Mouse (Mus musculus): ENCODE results near the gene Trim39. TPM values are rescaled to one million over a fixed set of nuclear protein-coding genes. Genes with fewer than 3 reads are reported as not detected.
"Not testable (repeated sequence)": the region's sequence is repeated elsewhere in the genome, so short reads cannot be mapped to it uniquely, and the experiment has no call there.

The Trim39 gene
- polyA plus RNA-seq, 1 experiment from 2014 or later, result 10.2 TPM

- H3K9ac ChIP-seq, result no peak overlapping the region
- H3K9me3 ChIP-seq (replicated peaks), result peaks cover 6% of the 10 kb centered on the region; the same call in 1 of the 2 replicates
- no peak overlapping the region for H3K27ac ChIP-seq (ENCODE audit: poor library complexity, severe bottlenecking)
- 83% methylated on average over 2 of the region's 2 CpGs for WGBS
- H3K4me3 ChIP-seq, result no peak overlapping the region
- ATAC-seq (ENCODE audit: insufficient number of reproducible peaks, low FRiP score), result no peak
- H3K27me3 ChIP-seq (replicated peaks), result peaks cover 29% of the 10 kb centered on the region
- H3K36me3 ChIP-seq, result no peaks in the 10 kb centered on the region
- no peak overlapping the region for H3K4me2 ChIP-seq
- H3K4me1 ChIP-seq (replicated peaks), result peaks cover 3% of the 10 kb centered on the region; the same call in 1 of the 2 replicates
Measured at GRCm38 (mm10) chr17:36245741-36246140, 26.3 kb downstream of the Trim39 start.

GRCm38 (mm10) chr17:36244031-36244430, 28.0 kb downstream of the Trim39 start:
- no peak for ATAC-seq (ENCODE audit: insufficient number of reproducible peaks, low FRiP score)
- Histone ChIP-seq H3K36me3 (no peaks in the 10 kb centered on the region), H3K27me3 (replicated peaks) (peaks cover 16% of the 10 kb centered on the region)

GRCm38 (mm10) chr17:36240637-36241213, 31.3 kb downstream of the Trim39 start:
- H3K4me2 ChIP-seq, result no peak overlapping the region
- H3K9ac ChIP-seq, result no peak overlapping the region
- peaks cover 6% of the 10 kb centered on the region; the same call in 1 of the 2 replicates for H3K9me3 ChIP-seq (replicated peaks)
- ATAC-seq (ENCODE audit: insufficient number of reproducible peaks, low FRiP score), result no peak
- no peaks in the 10 kb centered on the region for H3K36me3 ChIP-seq
- no peak overlapping the region for H3K4me3 ChIP-seq
- peaks cover 30% of the 10 kb centered on the region for H3K27me3 ChIP-seq (replicated peaks)
- WGBS, result 9% methylated on average over 5 of the region's 5 CpGs
- no peak overlapping the region for H3K27ac ChIP-seq (ENCODE audit: poor library complexity, severe bottlenecking)
- H3K4me1 ChIP-seq (replicated peaks), result peaks cover 6% of the 10 kb centered on the region; the same call in 1 of the 2 replicates

More at GRCm38 (mm10) chr17:36244031-36244430, 28.0 kb downstream of the Trim39 start:
- WGBS, result 25% methylated on average over 5 of the region's 5 CpGs
- Histone ChIP-seq H3K4me1 (replicated peaks) (peaks cover 3% of the 10 kb centered on the region; the same call in 1 of the 2 replicates), H3K9ac (no peak overlapping the region), H3K27ac (ENCODE audit: poor library complexity, severe bottlenecking) (no peak overlapping the region), H3K4me3 (no peak overlapping the region), H3K9me3 (replicated peaks) (peaks cover 6% of the 10 kb centered on the region; the same call in 1 of the 2 replicates), H3K4me2 (no peak overlapping the region)

- no peaks in the 10 kb centered on the region for H3K36me3 ChIP-seq
- peak overlapping the region; percentile 12 for H3K9ac ChIP-seq
- H3K4me3 ChIP-seq, result peak overlapping the region; percentile 46
- peak overlapping the region; percentile 76 for H3K4me2 ChIP-seq
- H3K27ac ChIP-seq (ENCODE audit: poor library complexity, severe bottlenecking), result no peak overlapping the region
- 3% methylated on average over 27 of the region's 27 CpGs for WGBS
- H3K4me1 ChIP-seq (replicated peaks), result peaks cover 6% of the 10 kb centered on the region; the same call in 1 of the 2 replicates
- ATAC-seq (ENCODE audit: insufficient number of reproducible peaks, low FRiP score), result no peak
- H3K9me3 ChIP-seq (replicated peaks), result no peaks in the 10 kb centered on the region
- peaks cover 54% of the 10 kb centered on the region for H3K27me3 ChIP-seq (replicated peaks)
Measured at GRCm38 (mm10) chr17:36237321-36237921, 34.6 kb downstream of the Trim39 start.

- H3K9ac ChIP-seq; ATAC-seq (ENCODE audit: insufficient number of reproducible peaks, low FRiP score); H3K27ac ChIP-seq (ENCODE audit: poor library complexity, severe bottlenecking); H3K36me3 ChIP-seq; H3K4me3 ChIP-seq; H3K4me2 ChIP-seq; H3K9me3 ChIP-seq (replicated peaks); H3K4me1 ChIP-seq (replicated peaks): not testable (repeated sequence)
- H3K27me3 ChIP-seq (replicated peaks), result peaks cover 54% of the 10 kb centered on the region
- 15% methylated on average over 9 of the region's 9 CpGs for WGBS
Measured at GRCm38 (mm10) chr17:36235300-36235699, 36.7 kb downstream of the Trim39 start.

GRCm38 (mm10) chr17:36233572-36233971, 38.5 kb downstream of the Trim39 start:
- Histone ChIP-seq H3K9me3 (replicated peaks) (no peaks in the 10 kb centered on the region), H3K9ac (no peak overlapping the region), H3K27ac (ENCODE audit: poor library complexity, severe bottlenecking) (no peak overlapping the region), H3K27me3 (replicated peaks) (peaks cover 55% of the 10 kb centered on the region), H3K4me3 (no peak overlapping the region), H3K36me3 (no peaks in the 10 kb centered on the region), H3K4me1 (replicated peaks) (peaks cover 8% of the 10 kb centered on the region), H3K4me2 (no peak overlapping the region)
- ATAC-seq (ENCODE audit: insufficient number of reproducible peaks, low FRiP score), result no peak
- 73% methylated on average over 5 of the region's 5 CpGs for WGBS

- Histone ChIP-seq H3K9me3 (replicated peaks) (no peaks in the 10 kb centered on the region), H3K9ac (no peak overlapping the region), H3K4me2 (no peak overlapping the region), H3K36me3 (no peaks in the 10 kb centered on the region), H3K27ac (ENCODE audit: poor library complexity, severe bottlenecking) (no peak overlapping the region), H3K4me1 (replicated peaks) (peaks cover 3% of the 10 kb centered on the region; the same call in 1 of the 2 replicates), H3K4me3 (no peak overlapping the region), H3K27me3 (replicated peaks) (peaks cover 52% of the 10 kb centered on the region)
- ATAC-seq (ENCODE audit: insufficient number of reproducible peaks, low FRiP score), result no peak
- WGBS, result 8% methylated on average over 36 of the region's 36 CpGs
Measured at GRCm38 (mm10) chr17:36231318-36231717, 40.7 kb downstream of the Trim39 start.

- Histone ChIP-seq H3K4me3 (no peak overlapping the region), H3K27me3 (replicated peaks) (peaks cover 48% of the 10 kb centered on the region), H3K4me1 (replicated peaks) (peaks cover 10% of the 10 kb centered on the region), H3K36me3 (no peaks in the 10 kb centered on the region), H3K9ac (no peak overlapping the region), H3K9me3 (replicated peaks) (no peaks in the 10 kb centered on the region), H3K27ac (ENCODE audit: poor library complexity, severe bottlenecking) (no peak overlapping the region), H3K4me2 (no peak overlapping the region)
- no peak for ATAC-seq (ENCODE audit: insufficient number of reproducible peaks, low FRiP score)
- WGBS, result 2% methylated on average over 5 of the region's 5 CpGs
Measured at GRCm38 (mm10) chr17:36229046-36229445, 43.0 kb downstream of the Trim39 start.

- 19% methylated on average over 8 of the region's 8 CpGs for WGBS
- Histone ChIP-seq H3K27me3 (replicated peaks) (peaks cover 45% of the 10 kb centered on the region), H3K9ac (no peak overlapping the region), H3K4me2 (no peak overlapping the region), H3K36me3 (no peaks in the 10 kb centered on the region), H3K27ac (ENCODE audit: poor library complexity, severe bottlenecking) (no peak overlapping the region), H3K4me3 (no peak overlapping the region), H3K4me1 (replicated peaks) (peaks cover 10% of the 10 kb centered on the region), H3K9me3 (replicated peaks) (no peaks in the 10 kb centered on the region)
- ATAC-seq (ENCODE audit: insufficient number of reproducible peaks, low FRiP score), result no peak
Measured at GRCm38 (mm10) chr17:36226921-36227320, 45.1 kb downstream of the Trim39 start.

- Histone ChIP-seq H3K4me2 (peak overlapping the region; percentile 56), H3K27ac (ENCODE audit: poor library complexity, severe bottlenecking) (no peak overlapping the region), H3K27me3 (replicated peaks) (peaks cover 60% of the 10 kb centered on the region), H3K36me3 (no peaks in the 10 kb centered on the region), H3K9me3 (replicated peaks) (no peaks in the 10 kb centered on the region), H3K4me3 (peak overlapping the region; percentile 18; the same call in 1 of the 2 replicates), H3K4me1 (replicated peaks) (peaks cover 10% of the 10 kb centered on the region), H3K9ac (no peak overlapping the region)
- ATAC-seq (ENCODE audit: insufficient number of reproducible peaks, low FRiP score), result peak; percentile 36; the same call in 1 of the 2 replicates
- 8% methylated on average over 9 of the region's 9 CpGs for WGBS
Measured at GRCm38 (mm10) chr17:36225231-36225824, 46.7 kb downstream of the Trim39 start.

GRCm38 (mm10) chr17:36224451-36224850, 47.6 kb downstream of the Trim39 start:
- Histone ChIP-seq H3K9me3 (replicated peaks) (no peaks in the 10 kb centered on the region), H3K27ac (ENCODE audit: poor library complexity, severe bottlenecking) (no peak overlapping the region), H3K4me1 (replicated peaks) (peaks cover 10% of the 10 kb centered on the region), H3K4me2 (peak overlapping the region; percentile 56; the same call in 1 of the 2 replicates), H3K9ac (no peak overlapping the region), H3K36me3 (no peaks in the 10 kb centered on the region), H3K4me3 (no peak overlapping the region), H3K27me3 (replicated peaks) (peaks cover 64% of the 10 kb centered on the region)
- ATAC-seq (ENCODE audit: insufficient number of reproducible peaks, low FRiP score), result no peak
- 46% methylated on average over 3 of the region's 3 CpGs for WGBS
